Mouse (Mus musculus): ENCODE results near the gene Srrt. TPM values are rescaled to one million over a fixed set of nuclear protein-coding genes. Genes with fewer than 3 reads are reported as not detected.

Srrt gene
- polyA plus RNA-seq (2014; fragmentation: Nextera tagmentation; extraction: Ambion mirVana), result 101 and 105 TPM in 2 replicates

DNA sequence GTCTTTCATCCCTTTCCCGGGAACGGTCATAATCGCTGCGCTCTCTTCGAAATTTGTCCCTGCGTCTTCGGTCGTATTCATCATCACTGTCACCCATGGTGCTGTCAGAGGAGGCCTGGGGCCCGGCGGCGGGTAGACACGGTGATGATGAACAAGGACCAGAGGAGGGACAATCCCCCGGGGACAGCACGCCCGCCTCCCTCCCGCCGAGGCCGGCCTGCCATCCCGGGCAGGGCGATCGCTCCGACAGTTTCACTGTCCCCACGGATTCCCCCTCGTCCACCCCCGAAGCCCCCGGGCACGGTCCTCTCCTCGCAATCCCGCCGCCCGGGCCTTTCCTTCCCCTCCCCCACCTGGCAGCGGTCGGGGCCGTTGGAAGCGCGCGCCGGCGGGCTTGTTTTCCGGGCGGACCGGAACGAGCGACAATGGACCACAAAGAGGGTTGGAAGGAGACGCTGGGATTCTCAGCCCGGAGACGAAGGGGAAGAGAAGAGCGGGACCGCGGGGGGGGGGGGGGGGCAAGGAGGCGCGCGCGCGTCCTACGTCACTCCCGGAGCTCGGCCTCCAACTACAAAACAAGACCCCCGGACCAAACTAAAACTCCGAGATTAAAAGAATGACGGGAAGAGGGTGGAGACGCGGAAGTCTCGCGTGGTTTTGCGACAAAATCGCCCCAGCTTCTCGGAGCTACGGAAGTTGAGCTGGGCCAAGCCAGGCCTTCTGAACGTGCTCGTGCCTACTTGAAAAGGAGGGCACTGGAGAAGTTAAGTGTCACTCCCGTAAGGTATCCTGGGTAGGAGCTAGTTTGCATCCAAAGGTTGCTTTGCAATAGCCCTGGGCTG lies at the start of gene Srrt:
Gene Srrt, minus strand, starts transcription at position 604 of the 842 bp plus-strand sequence.
- H3K4me1 ChIP-seq (ENCODE audit: control insufficient read depth, insufficient read depth, low read length), result peaks cover 26% of the 10 kb centered on the region
- H3K27me3 ChIP-seq (replicated peaks; ENCODE audit: control insufficient read depth, insufficient read depth, low read length), result no peaks in the 10 kb centered on the region
- H3K9me3 ChIP-seq (ENCODE audit: control insufficient read depth, low read length), result 0 out of 2 replicates have a peak, but pooled peaks cover 7% of the 10 kb centered on the region
- peak within 1 kb of the TSS; percentile 69 for H3K4me2 ChIP-seq (ENCODE audit: low read depth, low read length)
- H3K36me3 ChIP-seq (ENCODE audit: control insufficient read depth, insufficient read depth, low read length), result peaks cover 70% of the 10 kb centered on the region
- H3K9ac ChIP-seq (ENCODE audit: low read depth, low read length), result peak within 1 kb of the TSS; percentile 98
- peak within 1 kb of the TSS; percentile 97 for H3K27ac ChIP-seq (replicated peaks; ENCODE audit: low read depth, low read length)
- WGBS, result 1% methylated on average over 46 of the region's 72 CpGs
- DNase-seq (ENCODE audit: low spot score), result peak; percentile 98
- ATAC-seq (ENCODE audit: low read depth), result peak; percentile 91
- H3K4me3 ChIP-seq (ENCODE audit: low read depth, low read length), result peak within 1 kb of the TSS; percentile 97

DNA sequence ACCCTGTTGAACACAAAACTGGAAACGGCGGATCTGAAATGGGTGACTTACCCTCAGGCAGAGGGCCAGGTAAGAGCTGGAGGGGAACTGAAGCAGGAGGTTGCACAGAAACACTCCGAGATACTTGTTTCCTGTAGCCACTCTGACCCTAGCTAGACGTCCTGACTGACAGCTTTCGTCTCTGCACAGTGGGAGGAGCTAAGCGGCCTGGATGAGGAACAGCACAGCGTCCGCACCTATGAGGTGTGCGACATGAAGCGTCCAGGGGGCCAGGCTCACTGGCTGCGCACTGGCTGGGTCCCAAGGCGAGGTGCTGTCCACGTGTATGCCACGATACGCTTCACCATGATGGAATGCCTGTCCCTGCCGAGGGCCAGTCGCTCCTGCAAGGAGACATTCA lies 46.6 kb upstream of the Srrt start:
- no peaks in the 10 kb centered on the region for H3K9me3 ChIP-seq (ENCODE audit: control insufficient read depth, low read length)
- no peak for DNase-seq (ENCODE audit: low spot score)
- WGBS, result 81% methylated on average over 17 of the region's 17 CpGs
- H3K27ac ChIP-seq (replicated peaks; ENCODE audit: low read depth, low read length), result no peak overlapping the region
- no peak for ATAC-seq (ENCODE audit: low read depth)
- H3K4me1 ChIP-seq (ENCODE audit: control insufficient read depth, insufficient read depth, low read length), result peaks cover 6% of the 10 kb centered on the region
- 0 out of 2 replicates have a peak overlapping the region, but pooled peaks have one; percentile 90 for H3K4me2 ChIP-seq (ENCODE audit: low read depth, low read length)
- H3K27me3 ChIP-seq (replicated peaks; ENCODE audit: control insufficient read depth, insufficient read depth, low read length), result no peaks in the 10 kb centered on the region
- no peak overlapping the region for H3K4me3 ChIP-seq (ENCODE audit: low read depth, low read length)
- no peak overlapping the region for H3K9ac ChIP-seq (ENCODE audit: low read depth, low read length)
- H3K36me3 ChIP-seq (ENCODE audit: control insufficient read depth, insufficient read depth, low read length), result peaks cover 56% of the 10 kb centered on the region

DNA sequence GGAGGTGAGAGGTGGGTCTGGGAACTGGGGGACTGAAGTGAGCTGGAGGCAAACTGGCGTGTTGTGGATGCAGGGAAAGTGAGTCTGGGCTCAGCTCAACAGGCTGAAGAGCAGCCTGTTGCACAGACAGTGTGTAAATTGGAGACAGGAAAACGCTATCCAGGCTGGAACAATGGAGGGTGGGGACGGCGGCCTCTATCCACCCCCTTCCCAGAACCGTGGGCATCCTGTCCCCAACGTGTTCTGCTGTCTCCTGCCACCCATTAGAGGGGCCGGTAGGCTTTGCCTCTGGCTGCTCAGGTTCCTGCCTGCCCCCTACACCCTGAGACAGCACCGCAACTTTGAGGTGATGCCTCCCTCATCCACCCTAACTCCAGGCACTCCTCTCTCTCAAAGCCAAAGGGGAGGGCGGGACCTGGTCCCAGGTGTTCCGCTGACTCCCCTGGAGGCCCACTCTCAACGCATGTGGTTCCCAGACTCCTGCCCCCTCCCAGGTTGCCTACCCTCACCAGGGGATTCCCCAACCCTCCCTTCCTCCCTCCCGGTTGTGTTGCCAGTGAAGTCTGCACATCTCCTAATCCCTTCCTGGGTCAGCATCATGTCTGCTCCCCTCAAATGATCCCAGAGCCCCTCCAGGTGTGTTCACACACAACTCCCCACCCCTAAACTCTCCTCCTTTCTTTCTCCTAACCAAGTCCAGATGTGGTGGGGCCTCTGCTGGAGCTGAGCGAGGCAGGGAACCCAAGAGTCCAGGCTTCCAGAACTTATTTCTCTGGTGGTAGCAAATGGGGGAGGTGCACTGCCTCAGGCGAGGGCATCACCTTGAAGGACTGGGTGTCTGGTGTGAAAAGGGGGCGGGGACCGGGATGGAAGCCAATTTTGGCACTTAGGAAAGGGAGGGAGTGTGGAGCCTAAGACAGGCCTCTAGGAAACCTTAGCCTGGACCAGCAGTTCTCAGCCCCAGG lies 44.8 kb upstream of the Srrt start:
- Histone ChIP-seq H3K4me2 (ENCODE audit: low read depth, low read length) (peak overlapping the region; percentile 90), H3K36me3 (ENCODE audit: control insufficient read depth, insufficient read depth, low read length) (peaks cover 38% of the 10 kb centered on the region), H3K4me3 (ENCODE audit: low read depth, low read length) (peak overlapping the region; percentile 93), H3K27me3 (replicated peaks; ENCODE audit: control insufficient read depth, insufficient read depth, low read length) (no peaks in the 10 kb centered on the region), H3K9me3 (ENCODE audit: control insufficient read depth, low read length) (no peaks in the 10 kb centered on the region), H3K9ac (ENCODE audit: low read depth, low read length) (peak overlapping the region; percentile 96), H3K4me1 (ENCODE audit: control insufficient read depth, insufficient read depth, low read length) (peaks cover 15% of the 10 kb centered on the region), H3K27ac (replicated peaks; ENCODE audit: low read depth, low read length) (peak overlapping the region; percentile 97)
- WGBS, result 5% methylated on average over 15 of the region's 16 CpGs
- peak; percentile 48 for DNase-seq (ENCODE audit: low spot score)
- ATAC-seq (ENCODE audit: low read depth), result no peak

DNA sequence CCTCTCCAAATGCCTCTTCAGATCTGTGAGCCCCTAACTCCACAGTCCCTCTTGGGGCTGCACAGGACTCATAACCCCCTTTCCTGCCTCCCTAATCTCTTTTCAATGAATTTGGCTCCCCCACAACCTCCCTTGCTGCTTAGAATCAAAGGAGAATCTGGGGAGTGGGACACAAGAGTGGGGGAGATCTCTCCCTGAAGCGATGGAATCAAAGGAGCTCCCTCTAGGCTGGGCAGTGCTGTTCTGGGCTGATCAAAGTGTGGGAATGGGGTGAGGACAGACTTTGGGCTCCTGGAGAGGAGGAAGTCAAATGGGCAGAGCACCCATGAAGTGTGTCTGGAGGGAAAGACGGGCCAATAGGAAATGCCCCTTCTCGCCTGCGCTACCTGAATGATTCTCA lies 43.9 kb upstream of the Srrt start:
- WGBS, result under 1% methylated on average over 4 of the region's 4 CpGs
- H3K4me2 ChIP-seq (ENCODE audit: low read depth, low read length), result peak overlapping the region; percentile 90
- peak overlapping the region; percentile 93 for H3K4me3 ChIP-seq (ENCODE audit: low read depth, low read length)
- no peaks in the 10 kb centered on the region for H3K9me3 ChIP-seq (ENCODE audit: control insufficient read depth, low read length)
- DNase-seq (ENCODE audit: low spot score) (no peak), ATAC-seq (ENCODE audit: low read depth) (no peak)
- no peaks in the 10 kb centered on the region for H3K27me3 ChIP-seq (replicated peaks; ENCODE audit: control insufficient read depth, insufficient read depth, low read length)
- peak overlapping the region; percentile 96 for H3K9ac ChIP-seq (ENCODE audit: low read depth, low read length)
- H3K36me3 ChIP-seq (ENCODE audit: control insufficient read depth, insufficient read depth, low read length), result peaks cover 30% of the 10 kb centered on the region
- peaks cover 15% of the 10 kb centered on the region for H3K4me1 ChIP-seq (ENCODE audit: control insufficient read depth, insufficient read depth, low read length)
- H3K27ac ChIP-seq (replicated peaks; ENCODE audit: low read depth, low read length), result peak overlapping the region; percentile 97

DNA sequence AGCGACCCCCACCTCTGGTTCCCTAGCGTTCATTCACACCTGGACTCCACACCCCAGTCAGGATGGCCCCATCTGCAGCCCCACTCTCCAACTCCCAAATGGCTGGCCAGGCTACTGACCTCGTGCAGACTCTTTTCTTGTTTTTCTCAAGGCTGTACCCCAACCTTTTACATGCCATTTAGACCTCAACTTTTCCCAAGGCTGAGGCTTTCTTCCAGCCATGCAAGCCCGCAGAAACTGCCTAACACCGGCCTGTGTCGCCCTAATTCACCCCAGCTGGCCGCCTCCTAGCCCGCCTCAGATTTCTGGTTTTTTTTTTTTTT lies 43.5 kb upstream of the Srrt start:
- no peaks in the 10 kb centered on the region for H3K27me3 ChIP-seq (replicated peaks; ENCODE audit: control insufficient read depth, insufficient read depth, low read length)
- H3K4me2 ChIP-seq (ENCODE audit: low read depth, low read length), result peak overlapping the region; percentile 90
- H3K4me3 ChIP-seq (ENCODE audit: low read depth, low read length), result peak overlapping the region; percentile 93
- H3K9me3 ChIP-seq (ENCODE audit: control insufficient read depth, low read length), result no peaks in the 10 kb centered on the region
- H3K36me3 ChIP-seq (ENCODE audit: control insufficient read depth, insufficient read depth, low read length), result peaks cover 27% of the 10 kb centered on the region
- peak; percentile 36 for DNase-seq (ENCODE audit: low spot score)
- WGBS, result 0% methylated on average over 8 of the region's 8 CpGs
- peaks cover 16% of the 10 kb centered on the region for H3K4me1 ChIP-seq (ENCODE audit: control insufficient read depth, insufficient read depth, low read length)
- H3K27ac ChIP-seq (replicated peaks; ENCODE audit: low read depth, low read length), result peak overlapping the region; percentile 97
- ATAC-seq (ENCODE audit: low read depth), result no peak
- H3K9ac ChIP-seq (ENCODE audit: low read depth, low read length), result peak overlapping the region; percentile 96

DNA sequence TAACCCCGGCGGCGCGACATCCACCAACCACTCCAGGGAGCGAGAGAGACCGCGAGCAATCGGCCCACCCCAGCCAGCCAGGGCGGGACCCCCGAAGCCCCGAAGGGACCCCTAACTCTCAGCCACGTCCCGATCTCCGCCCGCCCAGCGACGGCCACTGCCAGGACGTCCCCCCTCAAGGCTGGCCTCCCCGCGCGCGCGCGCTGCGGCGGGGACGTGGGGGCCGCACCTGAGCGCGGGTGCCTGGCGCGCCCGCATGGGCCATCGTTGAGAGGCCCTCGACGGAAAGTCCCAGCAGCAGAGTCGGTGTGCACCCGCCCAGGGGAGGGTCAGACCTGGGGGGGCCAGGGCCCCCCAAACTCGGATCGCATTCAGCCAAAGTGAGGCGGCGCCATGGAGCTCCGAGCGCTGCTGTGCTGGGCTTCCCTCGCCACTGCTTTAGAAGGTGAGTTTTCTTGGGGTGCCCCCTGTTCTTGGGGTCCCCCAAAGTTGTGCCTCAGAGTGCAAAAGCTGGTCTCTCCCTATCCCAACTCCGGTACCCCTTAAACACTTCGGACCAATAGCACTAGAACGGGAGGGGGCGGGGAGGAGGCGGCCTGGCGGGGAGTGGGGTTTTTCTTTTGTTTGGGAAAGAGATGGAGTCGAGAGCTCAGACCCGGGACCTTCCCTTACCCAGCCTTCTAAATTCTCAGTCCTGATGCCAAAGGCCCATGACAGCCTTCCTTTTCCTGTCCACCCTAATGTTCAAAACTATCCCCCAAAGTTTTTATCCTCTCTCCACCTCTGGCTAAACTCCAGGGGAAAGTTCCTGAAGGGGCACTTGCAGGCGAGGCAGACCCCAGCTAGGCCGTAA lies 43.0 kb upstream of the Srrt start:
- Histone ChIP-seq H3K4me1 (ENCODE audit: control insufficient read depth, insufficient read depth, low read length) (peaks cover 22% of the 10 kb centered on the region), H3K4me3 (ENCODE audit: low read depth, low read length) (peak overlapping the region; percentile 93), H3K4me2 (ENCODE audit: low read depth, low read length) (peak overlapping the region; percentile 90), H3K36me3 (ENCODE audit: control insufficient read depth, insufficient read depth, low read length) (peaks cover 21% of the 10 kb centered on the region), H3K27me3 (replicated peaks; ENCODE audit: control insufficient read depth, insufficient read depth, low read length) (no peaks in the 10 kb centered on the region), H3K9me3 (ENCODE audit: control insufficient read depth, low read length) (no peaks in the 10 kb centered on the region), H3K9ac (ENCODE audit: low read depth, low read length) (peak overlapping the region; percentile 96), H3K27ac (replicated peaks; ENCODE audit: low read depth, low read length) (peak overlapping the region; percentile 97)
- ATAC-seq (ENCODE audit: low read depth) (peak; percentile 72), DNase-seq (ENCODE audit: low spot score) (peak; percentile 16)
- whole genome bisulfite sequencing, result under 1% methylated on average over 27 of the region's 55 CpGs

DNA sequence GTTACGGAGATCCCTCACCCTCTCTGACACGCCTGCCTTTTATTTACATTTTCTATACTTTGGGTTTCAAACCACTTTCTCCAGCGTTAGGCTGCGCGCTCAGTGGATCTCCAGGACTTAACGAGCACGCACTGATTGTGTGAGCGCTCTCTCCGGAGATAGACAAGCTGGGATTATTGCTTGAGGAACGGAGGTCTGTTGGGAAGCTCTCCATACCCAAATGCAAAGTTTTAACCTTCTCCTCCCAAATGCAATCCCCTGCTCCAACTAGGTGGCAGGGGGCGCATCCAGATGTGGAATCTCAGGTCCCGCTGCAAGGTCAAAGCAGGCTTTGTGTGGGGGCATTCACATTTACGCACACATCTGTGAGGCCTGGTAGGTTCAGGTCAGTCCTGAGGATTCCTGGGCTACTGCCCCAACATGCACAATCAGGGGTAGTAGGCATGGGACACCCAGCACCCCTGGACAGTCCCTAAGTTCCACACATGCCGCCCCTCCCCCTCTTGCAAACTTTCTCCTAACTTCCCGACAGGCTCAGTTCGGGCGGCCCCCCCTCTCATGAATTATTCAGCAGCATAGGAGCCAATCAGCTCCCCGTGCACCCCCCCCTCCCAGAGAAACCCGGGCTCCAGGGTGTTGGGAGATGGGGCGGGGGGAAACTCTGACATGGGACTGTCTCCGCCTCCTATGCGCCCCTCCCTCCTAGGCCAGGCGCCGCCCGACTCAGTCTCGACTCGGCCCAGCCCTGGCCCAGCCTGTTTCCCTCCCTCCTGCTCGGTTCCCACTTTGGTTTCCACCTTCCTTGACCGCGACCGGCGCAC lies 42.1 kb upstream of the Srrt start, which contains the start of gene Ephb4:
Gene Ephb4, plus strand, starts transcription at position 726 of the 821 bp plus-strand sequence.
- Histone ChIP-seq H3K9ac (ENCODE audit: low read depth, low read length) (peak within 1 kb of the TSS; percentile 96), H3K27ac (replicated peaks; ENCODE audit: low read depth, low read length) (peak within 1 kb of the TSS; percentile 97), H3K27me3 (replicated peaks; ENCODE audit: control insufficient read depth, insufficient read depth, low read length) (no peaks in the 10 kb centered on the region), H3K4me2 (ENCODE audit: low read depth, low read length) (peak within 1 kb of the TSS; percentile 90), H3K4me1 (ENCODE audit: control insufficient read depth, insufficient read depth, low read length) (peaks cover 23% of the 10 kb centered on the region), H3K36me3 (ENCODE audit: control insufficient read depth, insufficient read depth, low read length) (peaks cover 12% of the 10 kb centered on the region), H3K4me3 (ENCODE audit: low read depth, low read length) (peak within 1 kb of the TSS; percentile 93), H3K9me3 (ENCODE audit: control insufficient read depth, low read length) (no peaks in the 10 kb centered on the region)
- ATAC-seq (ENCODE audit: low read depth) (peak; percentile 97), DNase-seq (ENCODE audit: low spot score) (peak; percentile 98)
- WGBS, result under 1% methylated on average over 28 of the region's 32 CpGs
